Comparison of ENCODE assay signal across 12 mouse cellular contexts in genomic region chr5:31297981-31298380, GRCm38 (mm10). TPM values are rescaled to one million over a fixed set of nuclear protein-coding genes. Genes with fewer than 3 reads are reported as not detected.
"Had no signal": no experiment of that assay in that cellular context is flagged by ENCODE, and none has a peak within 500 bp of the region (broad histone marks: within the 10 kb centered on the region; RNA-seq: fewer than 3 reads in every experiment).

No protein-coding gene starts in this region.

- ATAC-seq: hindbrain, postnatal 0 days; midbrain, embryonic 15.5 days had no signal

- H3K27me3 ChIP-seq: lung, embryonic 15.5 days; midbrain, embryonic 15.5 days; neural tube, embryonic 12.5 days had no signal

- H3K27ac ChIP-seq: hindbrain, postnatal 0 days; layer of hippocampus, adult 2 months; limb, embryonic 12.5 days; liver, embryonic 14.5 days; lung, embryonic 15.5 days; macrophage; midbrain, embryonic 15.5 days; neural tube, embryonic 12.5 days; stomach, postnatal 0 days had no signal

- H3K4me3 ChIP-seq: layer of hippocampus, adult 2 months; limb, embryonic 12.5 days; lung, embryonic 15.5 days; megakaryocyte, embryonic 14.5 days; midbrain, embryonic 15.5 days; neural tube, embryonic 12.5 days had no signal

- H3K9me3 ChIP-seq: limb, embryonic 12.5 days; lung, embryonic 15.5 days; megakaryocyte, embryonic 14.5 days; midbrain, embryonic 15.5 days; neural tube, embryonic 12.5 days had no signal

- H3K4me2 ChIP-seq: limb, embryonic 12.5 days; lung, embryonic 15.5 days; midbrain, embryonic 11.5 days; midbrain, embryonic 15.5 days; neural tube, embryonic 12.5 days had no signal

- H3K36me3 ChIP-seq: lung, embryonic 15.5 days; midbrain, embryonic 15.5 days had no signal

- DNase-seq: lung, postnatal 14 days had no signal

- H3K9ac ChIP-seq: liver, embryonic 14.5 days; lung, embryonic 15.5 days; midbrain, embryonic 15.5 days; neural tube, embryonic 12.5 days had no signal

RNA-seq across cellular contexts. Expression of gene Gckr, which starts 0.7 kb away (rescaled TPM):
- polyA plus RNA-seq: macrophage had no signal

RNA-seq across cellular contexts. Expression of gene Fndc4, which starts 2.1 kb away (rescaled TPM):
- polyA plus RNA-seq: macrophage had no signal

RNA-seq across cellular contexts. Expression of gene Gm9970, which starts 56.9 kb away (rescaled TPM):
- polyA plus RNA-seq: macrophage had no signal
